Mouse (Mus musculus) left cerebral cortex, postnatal 25 days (tissue): ENCODE results near the gene Natd1. TPM values are rescaled to one million over a fixed set of nuclear protein-coding genes. Genes with fewer than 3 reads are reported as not detected.

Experiments
- DNase-seq, 2 experiments: peaks; one replicate each; pipeline ENCODE4 v3.0.0; 2022; ENCODE audit warnings: low spot score in 2 of 2, mixed read lengths in 1 of 2
- intact Hi-C: fragments of 180-260 bp; cut with DNase I; formaldehyde crosslinking; loops from one replicate; pipeline ENCODE4 v1.15.1; 2025
- total RNA-seq, 2 experiments: library from RNA; stranded (reverse); gene quantifications; 2 replicates each; pipeline ENCODE4 v1.2.3; 2021

Natd1 gene
- 10 to 100 TPM; 10.3 to 11.1 TPM for total RNA-seq

- intact Hi-C loops: no loop called here
Measured at GRCm38 (mm10) chr11:60914491-60914890, at the start of gene Natd1. Gene Natd1, minus strand, starts transcription at chr11:60914750.

GRCm38 (mm10) chr11:60962709-60963108 is 48.2 kb upstream of the Natd1 start:
- intact Hi-C loops: no loop called here
- no peak for DNase-seq

More at GRCm38 (mm10) chr11:60914491-60914890, at the start of gene Natd1:
- peak in 1 of 2 experiments; percentile 6 for DNase-seq

GRCm38 (mm10) chr11:60961176-60961575 is 46.6 kb upstream of the Natd1 start:
- intact Hi-C loops: no loop called here
- no peak for DNase-seq

- DNase-seq: no peak
- intact Hi-C loops: no loop called here
Measured at GRCm38 (mm10) chr11:60958948-60959347, 44.4 kb upstream of the Natd1 start.

GRCm38 (mm10) chr11:60955621-60956383 is 41.3 kb upstream of the Natd1 start:
- intact Hi-C loops: no loop called here
- no peak for DNase-seq

- intact Hi-C loops: loop anchor here (1.0 kb wide), 2 partner anchors 89 to 137 kb away; no protein-coding TSS in a partner anchor
- no peak for DNase-seq
Measured at GRCm38 (mm10) chr11:60954255-60955104, 39.9 kb upstream of the Natd1 start.

- DNase-seq: peak; percentile 84 to 90
- intact Hi-C loops: loop anchor here (1.0 kb wide), 2 partner anchors 89 to 137 kb away; no protein-coding TSS in a partner anchor
Measured at GRCm38 (mm10) chr11:60953803-60954202, 39.3 kb upstream of the Natd1 start.

GRCm38 (mm10) chr11:60952986-60953385 is 38.4 kb upstream of the Natd1 start:
- no peak for DNase-seq
- intact Hi-C loops: no loop called here

GRCm38 (mm10) chr11:60952362-60952761 is 37.8 kb upstream of the Natd1 start:
- intact Hi-C loops: no loop called here
- DNase-seq: no peak

- no peak for DNase-seq
- intact Hi-C loops: no loop called here
Measured at GRCm38 (mm10) chr11:60951896-60952295, 37.3 kb upstream of the Natd1 start.

- no peak for DNase-seq
- intact Hi-C loops: no loop called here
Measured at GRCm38 (mm10) chr11:60945003-60945402, 30.5 kb upstream of the Natd1 start.

- intact Hi-C loops: no loop called here
- no peak for DNase-seq
Measured at GRCm38 (mm10) chr11:60942263-60943015, 27.9 kb upstream of the Natd1 start.

- intact Hi-C loops: no loop called here
- no peak for DNase-seq
Measured at GRCm38 (mm10) chr11:60941370-60941769, 26.8 kb upstream of the Natd1 start.

GRCm38 (mm10) chr11:60940501-60940900 is 26.0 kb upstream of the Natd1 start:
- no peak for DNase-seq
- intact Hi-C loops: no loop called here

- intact Hi-C loops: loop anchor here (10.0 kb wide), 1 partner anchor 245 kb away; the partner anchor contains the start of gene Llgl1
- no peak for DNase-seq
Measured at GRCm38 (mm10) chr11:60939487-60939886, 24.9 kb upstream of the Natd1 start.

GRCm38 (mm10) chr11:60937611-60938010 is 23.1 kb upstream of the Natd1 start:
- intact Hi-C loops: loop anchor here (10.0 kb wide), 1 partner anchor 243 kb away; the partner anchor contains the start of gene Llgl1
- DNase-seq: no peak

GRCm38 (mm10) chr11:60935975-60936373 is 21.4 kb upstream of the Natd1 start:
- no peak for DNase-seq
- intact Hi-C loops: loop anchor here (10.0 kb wide), 1 partner anchor 241 kb away; the partner anchor contains the start of gene Llgl1

- peak; percentile 48 to 83 for DNase-seq
- intact Hi-C loops: loop anchor here (10.0 kb wide), 1 partner anchor 241 kb away; the partner anchor contains the start of gene Llgl1
Measured at GRCm38 (mm10) chr11:60935326-60935974, 20.9 kb upstream of the Natd1 start.

GRCm38 (mm10) chr11:60934795-60935194 is 20.2 kb upstream of the Natd1 start:
- intact Hi-C loops: loop anchor here (10.0 kb wide), 1 partner anchor 240 kb away; the partner anchor contains the start of gene Llgl1
- DNase-seq: no peak
